Mouse (Mus musculus): Measurements from ENCODE around the gene Gtf2h5. TPM values are rescaled to one million over a fixed set of nuclear protein-coding genes. Genes with fewer than 3 reads are reported as not detected.

The Gtf2h5 gene
- total RNA-seq (2014; rRNA removed) (40.1 and 44.1 TPM in 2 replicates), polyA plus RNA-seq (2015; fragmentation: Nextera tagmentation; extraction: Ambion mirVana) (241 and 256 TPM in 2 replicates)

DNA sequence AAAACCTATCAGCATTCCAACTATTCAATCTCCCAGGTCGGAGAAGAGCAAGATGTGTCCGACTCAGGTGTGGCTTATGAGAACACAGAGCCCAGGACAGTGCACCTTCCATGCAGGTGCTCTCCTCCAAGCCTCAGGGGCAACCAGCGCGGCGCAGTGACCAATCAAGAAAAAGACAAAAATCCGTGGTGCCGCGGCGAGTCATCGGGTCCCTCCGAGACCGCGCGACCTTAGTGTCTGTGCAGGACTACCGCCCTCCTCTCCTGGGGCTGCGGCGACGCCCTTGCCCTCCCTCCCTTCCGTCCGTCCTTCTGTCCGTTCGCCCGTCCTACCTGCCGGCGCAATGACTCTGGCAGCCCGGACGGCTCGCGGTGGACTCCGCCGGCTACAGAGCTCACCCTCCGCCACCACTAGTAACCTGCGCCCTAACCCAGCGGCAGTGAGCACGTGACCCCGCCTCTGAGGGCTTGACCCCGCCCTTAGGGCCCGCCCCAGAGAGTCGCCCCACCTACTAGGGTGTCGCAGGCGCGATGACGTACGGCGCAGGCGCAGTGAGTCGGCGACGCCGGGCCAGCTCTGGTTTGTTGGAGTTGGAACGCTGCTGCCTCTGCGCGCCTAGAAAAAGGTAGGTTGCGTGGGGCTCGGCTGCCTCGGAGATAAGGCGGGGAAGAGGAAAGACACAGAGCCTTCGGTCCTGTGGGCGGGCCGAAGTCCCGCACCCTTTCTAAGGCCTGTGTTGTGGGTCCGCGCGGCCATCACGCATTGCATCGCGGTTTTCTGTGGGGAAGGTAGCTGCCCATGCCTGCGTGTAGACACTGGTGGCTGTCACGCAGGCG is at the start of gene Gtf2h5, which contains the start of gene Serac1:
TSS of gene Gtf2h5 (plus strand) at position 500 of the 836 bp plus-strand sequence.
TSS of gene Serac1 (minus strand) at position 455 of the 836 bp plus-strand sequence.
- H3K27ac ChIP-seq: peak within 1 kb of the TSS; percentile 87
- peak; percentile 97 for ATAC-seq
- H3K9me3 ChIP-seq (ENCODE audit: low read length): no peaks in the 10 kb centered on the region
- under 1% methylated on average over 68 of the region's 70 CpGs for WGBS
- no peaks in the 10 kb centered on the region for H3K27me3 ChIP-seq (ENCODE audit: insufficient read depth, low read length)
- peak within 1 kb of the TSS; percentile 84 for H3K4me2 ChIP-seq (ENCODE audit: low read depth, low read length)
- peaks cover 11% of the 10 kb centered on the region; the same call in 1 of the 2 replicates for H3K4me1 ChIP-seq (ENCODE audit: insufficient read depth, low read length)
- peak; percentile 98 for DNase-seq (ENCODE audit: low spot score)
- TF ChIP-seq CTCF (IDR thresholded peaks at IDR 0.05; ENCODE audit: low read depth): peak; percentile 10; the same call in 1 of the 2 replicates
- peak within 1 kb of the TSS; percentile 94 for H3K4me3 ChIP-seq (ENCODE audit: low read length)
- peak within 1 kb of the TSS; percentile 86 for H3K9ac ChIP-seq (replicated peaks; ENCODE audit: low read length)
- H3K36me3 ChIP-seq (ENCODE audit: insufficient read depth, low read length): peaks cover 6% of the 10 kb centered on the region

DNA sequence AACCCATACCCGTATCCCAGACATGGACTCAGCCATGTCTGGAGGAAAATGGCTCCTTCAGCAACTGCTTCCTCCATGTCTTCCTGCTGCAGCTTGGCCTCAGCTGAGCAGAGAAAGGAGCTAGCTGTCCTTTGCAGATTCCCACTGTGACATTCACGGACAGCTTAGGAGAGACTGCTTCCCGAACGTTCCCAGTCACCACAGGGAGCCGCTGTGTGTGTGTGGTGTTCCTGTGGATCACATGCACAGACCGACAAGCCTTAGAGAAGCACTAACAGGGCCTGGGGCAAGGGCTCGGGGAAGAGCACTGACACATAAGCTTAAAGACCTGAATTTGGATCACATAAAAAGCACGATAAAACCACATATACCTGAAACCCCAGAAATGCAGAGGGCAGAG is 43.9 kb upstream of the Gtf2h5 start:
- Histone ChIP-seq H3K27me3 (ENCODE audit: insufficient read depth, low read length) (no peaks in the 10 kb centered on the region), H3K36me3 (ENCODE audit: insufficient read depth, low read length) (no peaks in the 10 kb centered on the region), H3K9ac (replicated peaks; ENCODE audit: low read length) (no peak overlapping the region), H3K4me2 (ENCODE audit: low read depth, low read length) (no peak overlapping the region), H3K9me3 (ENCODE audit: low read length) (no peaks in the 10 kb centered on the region), H3K4me3 (ENCODE audit: low read length) (no peak overlapping the region), H3K4me1 (ENCODE audit: insufficient read depth, low read length) (no peaks in the 10 kb centered on the region), H3K27ac (no peak overlapping the region)
- TF ChIP-seq CTCF (IDR thresholded peaks at IDR 0.05; ENCODE audit: low read depth): no peak
- ATAC-seq (no peak), DNase-seq (ENCODE audit: low spot score) (peak; percentile 29)
- 36% methylated on average over 8 of the region's 8 CpGs for WGBS

DNA sequence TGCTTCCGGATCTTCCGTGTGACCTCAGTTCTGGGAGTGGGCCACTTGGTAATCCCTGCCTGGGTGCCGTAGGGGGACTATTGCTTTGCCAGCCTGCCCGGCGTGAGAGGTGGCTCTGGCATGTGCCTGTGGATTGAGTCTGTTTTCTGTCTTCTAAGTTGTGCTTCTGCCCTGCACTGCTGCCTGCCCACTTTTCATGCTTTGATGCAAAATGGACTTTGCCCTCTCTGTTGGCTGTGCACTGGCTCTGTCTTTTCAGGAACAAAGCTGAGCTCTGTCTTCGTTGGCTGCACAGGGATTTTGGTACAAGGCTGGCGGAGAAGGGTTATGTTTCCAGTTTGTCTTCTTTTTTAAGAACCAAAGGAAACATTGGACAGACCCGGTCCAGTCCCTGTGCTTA is 43.1 kb upstream of the Gtf2h5 start:
- no peak overlapping the region for H3K9ac ChIP-seq (replicated peaks; ENCODE audit: low read length)
- no peaks in the 10 kb centered on the region for H3K4me1 ChIP-seq (ENCODE audit: insufficient read depth, low read length)
- ATAC-seq (no peak), DNase-seq (ENCODE audit: low spot score) (no peak)
- no peaks in the 10 kb centered on the region for H3K27me3 ChIP-seq (ENCODE audit: insufficient read depth, low read length)
- no peaks in the 10 kb centered on the region for H3K9me3 ChIP-seq (ENCODE audit: low read length)
- no peak for TF ChIP-seq CTCF (IDR thresholded peaks at IDR 0.05; ENCODE audit: low read depth)
- H3K4me2 ChIP-seq (ENCODE audit: low read depth, low read length): no peak overlapping the region
- H3K36me3 ChIP-seq (ENCODE audit: insufficient read depth, low read length): no peaks in the 10 kb centered on the region
- H3K4me3 ChIP-seq (ENCODE audit: low read length): no peak overlapping the region
- no peak overlapping the region for H3K27ac ChIP-seq
- WGBS: 77% methylated on average over 8 of the region's 8 CpGs

DNA sequence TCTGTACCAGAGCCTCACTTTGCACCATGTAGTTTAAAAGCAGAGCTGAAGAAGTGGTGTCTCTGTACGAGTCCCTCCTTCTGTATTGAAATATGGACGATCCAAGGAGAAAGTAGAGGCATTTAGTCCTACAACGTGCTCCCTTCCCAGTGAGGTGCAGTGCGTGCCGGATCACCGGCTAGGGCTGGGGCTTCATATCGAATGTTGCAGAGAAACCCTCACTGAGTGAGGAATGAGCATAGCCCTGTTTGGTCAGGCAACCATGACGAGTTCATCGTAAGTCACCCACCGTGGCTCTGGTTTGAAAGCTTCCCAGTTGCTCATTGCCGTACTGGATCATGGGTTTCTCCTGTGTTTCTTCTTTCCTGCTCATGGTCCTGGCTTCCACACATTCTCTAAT is 42.7 kb upstream of the Gtf2h5 start:
- Histone ChIP-seq H3K27me3 (ENCODE audit: insufficient read depth, low read length) (no peaks in the 10 kb centered on the region), H3K9ac (replicated peaks; ENCODE audit: low read length) (no peak overlapping the region), H3K4me3 (ENCODE audit: low read length) (no peak overlapping the region), H3K4me2 (ENCODE audit: low read depth, low read length) (no peak overlapping the region), H3K9me3 (ENCODE audit: low read length) (no peaks in the 10 kb centered on the region), H3K36me3 (ENCODE audit: insufficient read depth, low read length) (peaks cover 4% of the 10 kb centered on the region), H3K4me1 (ENCODE audit: insufficient read depth, low read length) (no peaks in the 10 kb centered on the region), H3K27ac (no peak overlapping the region)
- DNase-seq (ENCODE audit: low spot score): no peak
- no peak for ATAC-seq
- TF ChIP-seq CTCF (IDR thresholded peaks at IDR 0.05; ENCODE audit: low read depth): no peak
- 89% methylated on average over 11 of the region's 11 CpGs for WGBS

DNA sequence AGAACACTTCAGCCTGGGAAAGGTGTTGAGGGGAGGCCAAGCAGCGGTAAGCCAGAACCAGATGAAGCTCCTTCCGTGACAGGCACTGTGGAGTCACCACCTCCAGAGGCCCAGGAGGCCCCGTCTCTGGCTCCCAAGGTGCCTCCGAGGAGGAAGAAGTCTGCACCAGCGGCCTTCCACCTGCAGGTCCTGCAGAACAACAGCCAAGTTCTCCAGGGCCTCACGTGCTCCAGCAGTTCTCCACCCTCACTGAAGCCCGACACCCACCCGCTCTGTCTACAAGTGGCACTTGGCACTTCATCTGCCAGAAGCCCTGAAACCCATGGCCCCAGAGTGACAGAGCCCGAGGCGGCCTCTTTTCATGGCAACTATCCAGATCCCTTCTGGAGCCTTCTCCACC is 42.1 kb upstream of the Gtf2h5 start:
- WGBS: 78% methylated on average over 10 of the region's 10 CpGs
- no peak for ATAC-seq
- no peak overlapping the region for H3K4me3 ChIP-seq (ENCODE audit: low read length)

DNA sequence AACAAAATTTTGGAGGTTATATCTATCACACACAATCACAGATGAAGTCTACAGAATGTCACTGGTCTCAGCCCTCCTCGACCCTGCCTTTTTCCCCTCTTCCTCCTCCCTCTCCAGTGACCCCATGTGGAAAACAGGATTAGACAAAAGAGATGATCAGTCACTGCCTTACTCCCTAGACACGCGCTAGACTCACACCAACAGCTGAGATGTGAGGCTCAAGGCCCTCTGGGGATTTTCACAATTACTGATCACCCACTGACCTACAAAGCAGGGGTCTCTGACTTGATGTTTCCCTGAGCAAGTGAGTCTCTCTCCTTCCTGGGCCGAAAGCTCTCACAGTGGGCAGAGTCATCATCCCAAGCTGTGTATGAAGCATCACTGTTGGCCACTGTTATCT is 26.8 kb upstream of the Gtf2h5 start:
- peaks cover 32% of the 10 kb centered on the region; the same call in 1 of the 2 replicates for H3K36me3 ChIP-seq (ENCODE audit: insufficient read depth, low read length)
- DNase-seq (ENCODE audit: low spot score) (no peak), ATAC-seq (no peak)
- no peak overlapping the region for H3K4me3 ChIP-seq (ENCODE audit: low read length)
- H3K4me1 ChIP-seq (ENCODE audit: insufficient read depth, low read length): no peaks in the 10 kb centered on the region
- no peaks in the 10 kb centered on the region for H3K9me3 ChIP-seq (ENCODE audit: low read length)
- no peak overlapping the region for H3K27ac ChIP-seq
- no peak overlapping the region for H3K4me2 ChIP-seq (ENCODE audit: low read depth, low read length)
- no peaks in the 10 kb centered on the region for H3K27me3 ChIP-seq (ENCODE audit: insufficient read depth, low read length)
- 41% methylated on average over 4 of the region's 4 CpGs for WGBS
- H3K9ac ChIP-seq (replicated peaks; ENCODE audit: low read length): no peak overlapping the region
- no peak for TF ChIP-seq CTCF (IDR thresholded peaks at IDR 0.05; ENCODE audit: low read depth)

More for the DNA sequence above, 42.1 kb upstream of the Gtf2h5 start:
- Histone ChIP-seq H3K9ac (replicated peaks; ENCODE audit: low read length) (no peak overlapping the region), H3K4me1 (ENCODE audit: insufficient read depth, low read length) (no peaks in the 10 kb centered on the region), H3K9me3 (ENCODE audit: low read length) (no peaks in the 10 kb centered on the region), H3K36me3 (ENCODE audit: insufficient read depth, low read length) (peaks cover 10% of the 10 kb centered on the region), H3K4me2 (ENCODE audit: low read depth, low read length) (no peak overlapping the region), H3K27me3 (ENCODE audit: insufficient read depth, low read length) (no peaks in the 10 kb centered on the region), H3K27ac (no peak overlapping the region)
- TF ChIP-seq CTCF (IDR thresholded peaks at IDR 0.05; ENCODE audit: low read depth): no peak
- no peak for DNase-seq (ENCODE audit: low spot score)

DNA sequence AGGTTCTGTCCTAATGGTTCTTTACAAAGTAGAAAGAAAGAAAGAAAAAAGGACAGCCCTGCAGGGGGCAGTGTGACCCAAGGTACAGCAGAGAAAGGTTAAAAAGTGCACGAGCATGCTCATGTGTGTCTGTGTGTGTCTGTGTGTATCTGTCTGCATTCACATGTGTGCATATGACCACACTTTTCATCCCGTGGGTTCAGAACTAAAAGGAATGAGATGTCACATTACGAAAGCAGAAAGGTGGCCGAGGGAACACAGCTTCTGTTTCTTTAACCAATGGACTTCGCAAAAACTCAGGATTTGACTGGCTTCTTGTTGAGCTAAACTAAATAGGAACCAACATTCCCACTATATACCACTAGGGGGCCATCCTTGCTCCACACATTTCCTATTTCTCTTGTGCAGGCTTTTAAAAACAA is 24.6 kb upstream of the Gtf2h5 start:
- H3K4me2 ChIP-seq (ENCODE audit: low read depth, low read length): no peak overlapping the region
- H3K4me3 ChIP-seq (ENCODE audit: low read length): no peak overlapping the region
- no peaks in the 10 kb centered on the region for H3K27me3 ChIP-seq (ENCODE audit: insufficient read depth, low read length)
- 29% methylated on average over 5 of the region's 5 CpGs for whole genome bisulfite sequencing
- H3K9ac ChIP-seq (replicated peaks; ENCODE audit: low read length): no peak overlapping the region
- no peaks in the 10 kb centered on the region for H3K9me3 ChIP-seq (ENCODE audit: low read length)
- TF ChIP-seq CTCF (IDR thresholded peaks at IDR 0.05; ENCODE audit: low read depth): peak; percentile 72
- no peak overlapping the region for H3K27ac ChIP-seq
- no peaks in the 10 kb centered on the region for H3K4me1 ChIP-seq (ENCODE audit: insufficient read depth, low read length)
- H3K36me3 ChIP-seq (ENCODE audit: insufficient read depth, low read length): peaks cover 23% of the 10 kb centered on the region; the same call in 1 of the 2 replicates
- DNase-seq (ENCODE audit: low spot score) (peak; percentile 77), ATAC-seq (no peak)
